Mouse (Mus musculus) limb, embryonic 15.5 days (tissue): ENCODE results near the gene Rpusd2. TPM values are rescaled to one million over a fixed set of nuclear protein-coding genes. Genes with fewer than 3 reads are reported as not detected.
"Not testable (repeated sequence)": the region's sequence is repeated elsewhere in the genome, so short reads cannot be mapped to it uniquely, and the experiment has no call there.

Source experiments
- ATAC-seq: fragments of 200-750 bp; cut with Nextera tagmentation; 2 replicates; pipeline ENCODE4 v1.8.0; 2017; ENCODE audit warnings: low read depth, moderate TSS enrichment; ENCODE audit not compliant: insufficient number of reproducible peaks, low FRiP score, low TSS enrichment
- H3K27ac ChIP-seq: fragments of 300-500 bp; sonication (generic); 2 replicates; pipeline ENCODE4 v1.5.1; 2015; ENCODE audit warnings: moderate library complexity, mild to moderate bottlenecking, inconsistent platforms
- H3K27me3 ChIP-seq: fragments of 300-500 bp; sonication (generic); 2 replicates; pipeline ENCODE4 v1.6.1; 2015; ENCODE audit warnings: inconsistent platforms
- H3K36me3 ChIP-seq: fragments of 300-500 bp; sonication (generic); 2 replicates; pipeline ENCODE4 v1.6.1; 2015; ENCODE audit warnings: inconsistent platforms
- H3K4me1 ChIP-seq: fragments of 300-500 bp; sonication (generic); 2 replicates; pipeline ENCODE4 v1.6.1; 2015; ENCODE audit warnings: inconsistent platforms
- H3K4me2 ChIP-seq: fragments of 300-500 bp; sonication (generic); 2 replicates; pipeline ENCODE4 v1.6.1; 2015; ENCODE audit warnings: mild to moderate bottlenecking, inconsistent platforms
- H3K4me3 ChIP-seq: fragments of 300-500 bp; sonication (generic); 2 replicates; pipeline ENCODE4 v1.5.1; 2015; ENCODE audit warnings: mild to moderate bottlenecking, inconsistent platforms
- H3K9ac ChIP-seq: fragments of 300-500 bp; sonication (generic); 2 replicates; pipeline ENCODE4 v1.6.1; 2015; ENCODE audit warnings: inconsistent platforms
- H3K9me3 ChIP-seq: fragments of 300-500 bp; sonication (generic); 2 replicates; pipeline ENCODE4 v1.6.1; 2016; ENCODE audit warnings: inconsistent platforms
- WGBS: fragments of 180-500 bp; shearing (Covaris S2); methylation state at CpG from one replicate; pipeline ENCODE4 v1.1.7; 2015; 5-methylcytosine and 5-hydroxymethylcytosine counted together
- polyA plus RNA-seq: library from polyadenylated mRNA; unstranded; fragments of >200 nt; fragmentation: Nextera tagmentation; extraction: Ambion mirVana; gene quantifications from 2 replicates; pipeline ENCODE4 v1.2.1, GENCODE M21; 2015

Gene Rpusd2
- polyA plus RNA-seq = 2.8 and 4.1 TPM in 2 replicates

DNA sequence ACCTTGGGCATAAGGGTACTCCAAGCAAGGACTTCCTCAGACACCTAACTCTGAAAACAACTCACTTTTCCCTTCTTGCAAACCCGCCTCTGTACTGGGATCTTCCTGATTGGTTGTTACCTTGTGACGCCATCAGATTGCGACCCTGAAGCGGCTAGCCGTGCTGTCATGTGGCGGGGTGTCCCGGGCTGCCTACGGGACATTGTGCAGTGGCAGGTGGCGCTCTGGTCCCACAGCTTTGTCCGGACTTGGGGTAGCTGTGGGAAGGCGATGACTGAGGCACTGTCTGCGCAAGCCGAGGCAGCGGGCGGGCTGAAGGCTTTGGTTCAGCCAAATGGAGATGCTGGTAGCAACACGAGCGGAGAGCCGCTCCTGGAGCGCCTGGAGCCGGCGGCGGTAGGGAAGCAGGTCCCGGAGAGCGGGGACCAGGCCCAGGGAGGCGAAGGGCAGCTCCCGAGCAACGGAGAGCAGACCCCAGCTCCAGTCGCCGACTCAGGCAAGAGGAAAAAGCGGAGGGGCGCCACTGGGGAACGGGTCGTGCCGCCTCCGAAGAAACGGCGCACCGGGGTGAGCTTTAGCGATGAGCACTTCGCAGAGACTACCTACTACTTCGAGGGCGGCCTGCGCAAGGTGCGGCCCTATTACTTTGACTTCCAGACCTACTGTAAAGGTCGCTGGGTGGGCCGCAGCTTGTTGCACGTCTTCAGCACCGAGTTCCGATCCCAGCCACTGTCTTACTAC lies at the start of gene Rpusd2:
Gene Rpusd2, plus strand, starts transcription at position 135 of the 741 bp plus-strand sequence.
- 0% methylated on average over 49 of the region's 49 CpGs for WGBS
- Histone ChIP-seq H3K4me1 (peaks cover 8% of the 10 kb centered on the region), H3K27me3 (no peaks in the 10 kb centered on the region), H3K4me2 (peak within 1 kb of the TSS; percentile 82), H3K27ac (peak within 1 kb of the TSS; percentile 85), H3K9me3 (no peaks in the 10 kb centered on the region), H3K9ac (peak within 1 kb of the TSS; percentile 64), H3K36me3 (peaks cover 25% of the 10 kb centered on the region), H3K4me3 (peak within 1 kb of the TSS; percentile 94)
- ATAC-seq = peak; percentile 90

DNA sequence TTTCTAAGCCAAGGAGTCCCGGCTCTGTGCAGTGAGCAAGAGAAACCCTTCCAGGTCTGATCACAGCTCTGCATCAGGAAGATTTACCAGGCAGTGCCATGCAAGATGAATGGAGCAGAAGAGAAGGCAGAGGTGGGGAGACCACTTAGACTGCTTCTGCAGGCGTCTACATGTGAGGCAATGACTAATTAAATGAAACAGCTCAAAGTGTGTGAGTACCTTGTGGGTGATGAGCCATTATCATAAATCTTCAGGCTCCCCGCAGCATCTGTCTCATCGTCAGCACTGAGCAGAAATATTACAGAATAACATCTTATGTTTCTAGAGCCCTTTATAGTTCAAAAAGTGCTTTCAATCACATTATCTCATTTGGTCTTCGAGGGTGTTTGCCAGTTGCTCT lies 39.1 kb upstream of the Rpusd2 start:
- Histone ChIP-seq H3K4me2 (no peak overlapping the region), H3K27me3 (peaks cover 7% of the 10 kb centered on the region; the same call in 1 of the 2 replicates), H3K4me3 (no peak overlapping the region), H3K9me3 (no peaks in the 10 kb centered on the region), H3K9ac (no peak overlapping the region), H3K27ac (no peak overlapping the region), H3K4me1 (no peaks in the 10 kb centered on the region), H3K36me3 (no peaks in the 10 kb centered on the region)
- WGBS = 47% methylated on average over 5 of the region's 5 CpGs
- ATAC-seq = no peak

DNA sequence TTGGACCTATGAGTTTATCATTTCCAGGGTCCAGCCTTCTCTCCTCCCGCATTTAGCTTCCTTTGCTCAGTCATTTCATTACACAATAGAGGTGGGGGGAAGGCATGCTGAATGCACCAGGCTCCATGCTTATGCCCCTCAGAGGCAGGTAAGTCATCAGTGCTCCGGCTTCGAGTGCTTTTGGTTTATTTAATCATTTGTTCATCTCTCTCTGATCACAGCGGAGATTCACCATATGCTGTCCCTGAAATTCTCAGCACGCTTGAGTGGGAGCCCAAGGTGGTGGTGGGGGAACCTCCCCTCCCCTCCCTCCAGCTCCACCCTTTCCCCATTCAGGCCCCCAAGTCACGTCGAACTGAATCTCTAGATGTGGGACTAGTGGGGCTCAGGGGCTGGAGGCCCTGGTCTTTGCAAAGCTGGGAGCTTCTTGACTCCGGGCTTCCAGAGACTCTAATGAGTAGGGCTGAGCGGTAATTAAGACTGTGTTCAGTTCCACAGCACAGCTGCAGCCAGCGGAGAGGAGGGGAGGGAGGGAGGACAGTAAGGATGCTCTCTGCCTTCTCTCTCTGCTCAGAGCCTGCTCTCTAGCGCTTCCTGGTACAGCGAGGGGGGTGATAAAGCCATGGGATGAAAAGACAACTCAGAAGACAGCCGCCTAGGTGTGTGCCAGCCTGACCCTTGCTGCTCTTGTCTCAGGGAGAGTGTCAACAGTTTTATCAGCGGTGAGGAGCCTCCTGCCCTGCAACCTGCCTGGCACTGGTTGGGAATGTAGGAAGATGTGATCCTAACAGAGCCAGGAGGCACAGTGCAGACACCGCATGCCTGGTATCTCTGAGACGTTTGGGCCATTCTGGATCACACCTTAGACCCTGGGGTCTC lies 38.4 kb upstream of the Rpusd2 start:
- Histone ChIP-seq H3K4me3 (no peak overlapping the region), H3K4me2 (no peak overlapping the region), H3K9me3 (no peaks in the 10 kb centered on the region), H3K9ac (no peak overlapping the region), H3K27me3 (peaks cover 7% of the 10 kb centered on the region; the same call in 1 of the 2 replicates), H3K36me3 (no peaks in the 10 kb centered on the region), H3K4me1 (no peaks in the 10 kb centered on the region), H3K27ac (no peak overlapping the region)
- WGBS = 37% methylated on average over 16 of the region's 16 CpGs
- ATAC-seq = no peak

DNA sequence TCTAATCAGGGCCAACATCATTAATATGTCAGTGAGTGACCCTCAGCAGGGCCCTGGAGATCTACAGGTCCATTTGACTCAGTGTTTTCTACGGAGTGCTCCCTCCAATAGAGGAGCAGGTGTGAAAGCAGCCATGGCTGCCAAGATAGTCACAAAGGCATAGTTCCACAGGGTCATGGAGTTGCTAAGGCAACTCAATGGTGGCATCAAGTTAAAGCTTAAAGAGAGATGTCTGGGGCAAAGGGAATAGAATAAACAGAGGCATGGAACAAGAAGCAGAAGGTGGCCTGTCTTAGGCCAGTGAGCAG lies 37.8 kb upstream of the Rpusd2 start:
- Histone ChIP-seq H3K9ac (no peak overlapping the region), H3K4me2 (no peak overlapping the region), H3K27me3 (peaks cover 7% of the 10 kb centered on the region; the same call in 1 of the 2 replicates), H3K27ac (no peak overlapping the region), H3K4me1 (no peaks in the 10 kb centered on the region), H3K36me3 (no peaks in the 10 kb centered on the region), H3K9me3 (no peaks in the 10 kb centered on the region), H3K4me3 (no peak overlapping the region)
- ATAC-seq = no peak
- 58% methylated on average over 1 of the region's 1 CpGs for WGBS

DNA sequence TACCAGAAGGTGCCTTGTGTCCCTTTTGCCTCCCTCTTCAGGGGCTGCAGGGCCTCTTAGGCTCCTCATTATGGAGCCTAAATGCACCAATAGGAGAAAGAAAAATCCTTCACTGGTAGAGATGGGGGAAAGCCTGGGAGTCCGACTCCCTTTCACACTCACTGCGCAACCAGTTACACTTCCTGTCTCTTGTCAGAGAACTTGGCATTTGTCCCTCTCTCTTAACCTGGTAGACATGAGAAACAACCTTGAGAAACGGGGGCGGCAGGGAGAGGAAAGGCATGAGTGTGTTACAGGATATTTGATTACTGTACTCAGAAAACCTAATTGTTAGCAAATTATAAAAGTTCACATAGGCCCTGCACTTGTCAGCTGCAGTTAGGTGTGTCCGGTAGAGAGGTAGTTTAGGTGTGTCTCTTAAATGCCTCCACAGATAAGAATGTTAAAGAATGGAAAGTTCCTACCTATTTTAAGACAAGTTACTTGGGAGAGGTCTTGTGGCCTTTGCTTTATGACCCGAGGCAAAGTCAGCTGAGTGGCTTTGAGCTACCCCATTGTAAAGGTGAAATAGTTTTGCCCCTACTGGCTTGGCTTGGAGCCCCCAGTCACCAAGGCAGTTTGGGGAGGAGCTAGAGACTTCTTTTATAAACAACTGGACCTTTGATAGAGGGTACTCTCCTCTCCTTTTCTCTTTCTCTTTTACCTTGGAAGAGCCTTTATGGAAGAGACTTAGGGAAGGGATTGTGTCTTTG lies 36.3 kb upstream of the Rpusd2 start:
- H3K4me3 ChIP-seq = no peak overlapping the region
- no peaks in the 10 kb centered on the region for H3K9me3 ChIP-seq
- no peaks in the 10 kb centered on the region for H3K4me1 ChIP-seq
- no peak overlapping the region for H3K27ac ChIP-seq
- no peak overlapping the region for H3K4me2 ChIP-seq
- H3K27me3 ChIP-seq = peaks cover 7% of the 10 kb centered on the region; the same call in 1 of the 2 replicates
- no peak overlapping the region for H3K9ac ChIP-seq
- no peak for ATAC-seq
- no peaks in the 10 kb centered on the region for H3K36me3 ChIP-seq
- WGBS = 62% methylated on average over 6 of the region's 6 CpGs

DNA sequence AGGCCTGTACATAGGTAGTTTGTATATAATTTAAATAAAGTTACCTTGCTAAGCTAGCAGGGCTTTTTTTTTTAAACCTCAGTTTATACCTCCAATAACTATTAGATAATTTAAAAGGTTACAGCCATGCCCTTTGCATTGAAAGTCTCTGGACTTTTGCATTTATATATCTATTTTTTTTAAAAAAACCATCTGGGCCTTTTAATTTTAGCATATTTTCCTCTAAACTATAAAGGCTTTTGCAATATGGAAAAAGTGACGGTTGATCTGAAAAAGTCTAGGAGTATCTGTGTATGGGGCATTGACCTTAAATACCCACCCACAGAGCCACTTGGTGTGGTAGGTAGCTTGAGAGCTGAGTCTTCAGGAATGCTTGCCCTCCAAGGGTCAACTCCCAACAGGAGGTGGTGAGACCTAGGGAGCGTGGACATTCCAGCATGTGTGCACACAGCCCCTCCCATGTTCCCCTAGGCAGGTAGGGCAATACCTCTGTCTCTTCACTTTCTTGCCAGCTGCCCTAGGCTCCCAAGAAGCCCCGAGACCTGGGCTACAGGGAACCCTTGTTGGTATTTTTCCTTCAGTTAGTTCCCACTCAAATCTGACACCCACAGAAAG lies 35.5 kb upstream of the Rpusd2 start:
- Histone ChIP-seq H3K27ac (no peak overlapping the region), H3K4me1 (no peaks in the 10 kb centered on the region), H3K36me3 (no peaks in the 10 kb centered on the region), H3K27me3 (peaks cover 7% of the 10 kb centered on the region; the same call in 1 of the 2 replicates), H3K9ac (no peak overlapping the region), H3K9me3 (no peaks in the 10 kb centered on the region), H3K4me2 (no peak overlapping the region), H3K4me3 (no peak overlapping the region)
- WGBS = 67% methylated on average over 3 of the region's 3 CpGs
- ATAC-seq = no peak

DNA sequence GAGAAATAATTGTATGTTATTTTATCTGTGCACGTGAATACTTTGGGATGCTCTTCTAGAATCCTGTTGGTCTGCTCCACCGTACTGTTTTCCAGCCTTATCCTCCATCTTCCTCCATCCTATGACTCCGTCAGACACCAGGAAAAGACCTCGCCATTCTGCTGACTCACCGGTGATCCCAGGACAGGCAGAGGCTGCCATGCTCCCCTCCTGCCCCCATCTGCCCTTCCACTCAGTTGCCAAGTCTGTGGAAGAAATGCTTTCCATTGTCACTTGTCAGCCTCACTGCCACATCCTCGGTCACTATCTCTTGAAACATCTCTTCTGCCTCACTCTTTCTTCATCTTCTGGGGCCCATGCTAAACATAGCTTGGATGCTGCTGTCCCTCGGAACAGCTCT lies 27.7 kb upstream of the Rpusd2 start:
- Histone ChIP-seq H3K4me3 (no peak overlapping the region), H3K4me1 (no peaks in the 10 kb centered on the region), H3K27me3 (no peaks in the 10 kb centered on the region), H3K9ac (no peak overlapping the region), H3K9me3 (no peaks in the 10 kb centered on the region), H3K4me2 (no peak overlapping the region), H3K27ac (no peak overlapping the region), H3K36me3 (no peaks in the 10 kb centered on the region)
- ATAC-seq = no peak
- 80% methylated on average over 7 of the region's 7 CpGs for WGBS

DNA sequence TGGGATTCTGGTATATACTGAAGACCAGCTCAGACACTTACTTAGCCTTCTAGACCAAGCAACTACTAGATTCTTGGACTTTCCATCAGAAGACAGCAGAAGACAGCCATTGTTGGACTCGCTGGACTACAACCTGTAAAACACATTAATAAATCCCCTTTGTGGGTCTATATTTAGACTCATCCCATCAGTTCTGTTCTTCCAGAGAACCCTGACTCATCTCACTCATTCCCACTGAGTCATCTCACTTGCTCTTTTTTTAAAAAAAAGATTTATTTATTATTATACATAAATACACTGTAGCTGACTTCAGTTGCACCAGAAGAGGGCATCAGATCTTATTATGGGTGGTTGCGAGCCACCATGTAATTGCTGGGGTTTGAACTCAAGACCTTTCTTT lies 25.2 kb upstream of the Rpusd2 start:
- 86% methylated on average over 2 of the region's 2 CpGs for WGBS
- no peaks in the 10 kb centered on the region for H3K4me1 ChIP-seq
- no peak overlapping the region for H3K4me2 ChIP-seq
- H3K4me3 ChIP-seq = no peak overlapping the region
- H3K27ac ChIP-seq = no peak overlapping the region
- no peaks in the 10 kb centered on the region for H3K27me3 ChIP-seq
- H3K9ac ChIP-seq = no peak overlapping the region
- H3K9me3 ChIP-seq = no peaks in the 10 kb centered on the region
- no peak for ATAC-seq
- H3K36me3 ChIP-seq = no peaks in the 10 kb centered on the region

DNA sequence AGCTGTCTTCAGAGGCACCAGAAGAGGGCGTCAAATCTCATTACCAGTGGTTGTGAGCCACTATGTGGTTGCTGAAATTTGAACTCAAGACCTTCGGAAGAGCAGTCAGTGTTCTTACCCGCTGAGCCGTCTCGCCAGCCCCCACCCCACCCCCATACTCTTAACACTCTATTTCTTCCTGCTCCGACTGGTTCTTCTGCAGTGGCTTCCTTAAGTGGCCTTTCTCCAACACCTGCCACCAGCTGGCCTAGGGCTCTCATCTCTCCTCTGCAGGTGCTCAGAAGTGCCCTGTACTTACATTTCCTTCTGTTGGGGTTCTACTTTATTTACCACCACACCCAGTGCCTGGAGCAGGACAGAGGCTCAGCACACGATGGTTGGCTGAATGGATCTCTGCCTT lies 19.6 kb upstream of the Rpusd2 start:
- H3K9me3 ChIP-seq = no peaks in the 10 kb centered on the region
- H3K27me3 ChIP-seq = no peaks in the 10 kb centered on the region
- no peak overlapping the region for H3K9ac ChIP-seq
- peaks cover 9% of the 10 kb centered on the region for H3K4me1 ChIP-seq
- ATAC-seq = no peak
- H3K27ac ChIP-seq = no peak overlapping the region
- WGBS = 72% methylated on average over 7 of the region's 7 CpGs
- no peak overlapping the region for H3K4me2 ChIP-seq
- H3K36me3 ChIP-seq = peaks cover 16% of the 10 kb centered on the region
- no peak overlapping the region for H3K4me3 ChIP-seq

DNA sequence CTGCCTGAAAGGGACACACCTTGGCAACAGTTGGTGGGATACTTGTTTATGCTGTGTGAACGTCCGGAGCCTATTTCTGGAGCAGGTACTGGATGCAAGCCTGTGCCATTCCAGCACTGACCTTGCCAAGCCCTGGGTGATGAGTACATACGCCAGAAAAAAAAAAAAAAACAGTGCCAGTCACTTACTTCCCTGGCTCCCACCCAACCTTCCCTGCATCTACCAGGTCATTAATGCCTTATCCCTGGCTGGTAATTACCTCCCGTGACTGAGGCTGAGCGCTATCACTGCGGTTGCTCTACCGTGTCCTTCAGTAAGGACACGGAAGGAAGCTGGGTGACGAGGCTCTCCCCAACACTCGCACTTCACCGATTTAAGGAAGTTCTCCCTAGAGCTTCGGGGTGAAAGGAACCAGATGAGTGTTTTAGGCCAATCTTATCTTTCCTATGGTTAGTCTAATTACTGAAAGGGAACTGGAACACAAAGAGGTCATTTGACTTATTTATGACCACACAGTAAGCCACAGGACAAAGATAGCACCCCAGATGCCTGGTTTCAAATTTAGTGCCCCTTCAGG lies 18.9 kb upstream of the Rpusd2 start:
- no peak overlapping the region for H3K4me3 ChIP-seq
- peaks cover 20% of the 10 kb centered on the region for H3K36me3 ChIP-seq
- 58% methylated on average over 12 of the region's 12 CpGs for WGBS
- H3K4me2 ChIP-seq = no peak overlapping the region
- no peak overlapping the region for H3K9ac ChIP-seq
- peaks cover 9% of the 10 kb centered on the region for H3K4me1 ChIP-seq
- no peaks in the 10 kb centered on the region for H3K27me3 ChIP-seq
- ATAC-seq = no peak
- no peak overlapping the region for H3K27ac ChIP-seq
- no peaks in the 10 kb centered on the region for H3K9me3 ChIP-seq

DNA sequence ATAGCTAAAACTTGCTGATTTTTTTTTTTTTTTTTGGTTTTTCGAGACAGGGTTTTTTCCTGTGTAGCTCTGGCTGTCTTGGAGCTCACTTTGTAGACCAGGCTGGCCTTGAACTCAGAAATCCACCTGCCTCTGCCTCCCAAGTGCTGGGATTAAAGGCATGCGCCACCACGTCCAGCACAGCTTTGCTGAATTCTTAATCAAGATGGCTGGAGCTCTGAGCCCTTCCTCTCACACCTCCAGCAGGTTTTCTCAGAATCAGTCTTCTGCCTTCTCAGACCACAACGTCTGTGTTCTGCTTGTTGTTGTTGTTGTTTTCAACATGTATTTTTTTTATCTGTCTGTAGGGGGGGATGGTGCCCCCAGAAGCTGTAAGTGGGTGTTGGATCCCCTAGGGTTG lies 18.3 kb upstream of the Rpusd2 start:
- H3K9me3 ChIP-seq, H3K27me3 ChIP-seq, ATAC-seq, H3K9ac ChIP-seq, H3K27ac ChIP-seq, H3K4me3 ChIP-seq, H3K4me2 ChIP-seq, H3K4me1 ChIP-seq: not testable (repeated sequence)
- WGBS = 78% methylated on average over 4 of the region's 4 CpGs
- peaks cover 26% of the 10 kb centered on the region for H3K36me3 ChIP-seq
